Mouse (Mus musculus): Measurements from ENCODE around the gene Olfm2.

Gene Olfm2

DNA sequence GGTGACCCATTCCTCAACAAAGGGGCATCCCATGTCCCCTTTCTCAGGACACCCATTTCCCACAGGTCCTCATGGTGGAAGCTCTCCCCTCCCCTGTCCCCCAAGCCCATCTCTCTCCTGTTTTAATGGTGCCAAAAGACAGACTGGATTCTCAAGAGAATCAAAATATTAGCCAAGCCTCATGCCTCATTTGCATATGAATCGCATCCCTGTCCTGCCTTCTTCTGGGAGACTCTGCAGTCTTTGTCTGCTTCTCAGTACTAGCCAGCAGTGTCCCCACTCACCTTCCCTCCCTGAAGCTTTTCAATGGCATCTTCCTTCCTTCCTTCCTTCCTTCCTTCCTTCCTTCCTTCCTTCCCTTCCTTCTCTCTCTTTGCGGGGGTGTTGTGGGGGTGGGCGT lies 1.5 kb upstream of the Olfm2 start:
- in situ Hi-C loops (cut with MboI, MseI), result no loop called here

DNA sequence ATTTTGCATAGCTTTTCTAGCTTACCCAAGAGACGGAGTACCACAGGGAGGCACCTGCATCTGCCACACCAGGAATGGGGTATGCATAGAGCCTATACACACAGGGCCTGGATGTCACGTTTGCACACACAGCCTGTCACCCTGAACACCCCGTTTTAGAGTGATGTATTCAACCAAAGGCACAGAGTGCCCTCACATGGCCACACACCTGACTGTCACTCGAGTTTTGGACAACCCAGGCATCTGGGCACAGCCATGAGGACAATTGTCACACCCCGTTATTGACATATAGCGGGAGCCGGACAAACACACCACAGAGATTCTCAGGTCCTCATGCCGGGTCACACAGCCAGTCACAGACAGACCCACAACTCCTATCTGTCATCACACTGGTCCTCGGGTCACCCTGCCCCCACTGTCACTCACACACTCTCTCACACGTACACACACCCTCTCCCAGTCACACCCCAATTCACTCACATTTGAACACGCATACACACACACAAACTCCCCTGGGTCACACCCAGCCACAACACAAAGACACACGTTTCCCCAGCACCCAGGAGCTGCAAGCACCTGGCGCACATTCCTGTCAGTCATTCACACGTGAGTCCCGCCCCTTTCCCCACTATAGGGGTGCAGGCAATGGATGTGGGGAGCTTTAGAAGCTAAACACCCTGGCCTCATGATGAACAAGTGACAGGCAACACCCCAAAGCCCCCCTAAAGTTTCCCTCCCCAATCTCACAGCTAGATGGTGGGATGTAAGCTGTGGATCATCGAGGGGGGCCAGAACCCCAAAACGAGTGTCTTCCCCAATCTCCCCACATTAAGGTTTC lies 801 bp downstream of the Olfm2 start:
- in situ Hi-C loops (cut with MboI, MseI), result no loop called here

DNA sequence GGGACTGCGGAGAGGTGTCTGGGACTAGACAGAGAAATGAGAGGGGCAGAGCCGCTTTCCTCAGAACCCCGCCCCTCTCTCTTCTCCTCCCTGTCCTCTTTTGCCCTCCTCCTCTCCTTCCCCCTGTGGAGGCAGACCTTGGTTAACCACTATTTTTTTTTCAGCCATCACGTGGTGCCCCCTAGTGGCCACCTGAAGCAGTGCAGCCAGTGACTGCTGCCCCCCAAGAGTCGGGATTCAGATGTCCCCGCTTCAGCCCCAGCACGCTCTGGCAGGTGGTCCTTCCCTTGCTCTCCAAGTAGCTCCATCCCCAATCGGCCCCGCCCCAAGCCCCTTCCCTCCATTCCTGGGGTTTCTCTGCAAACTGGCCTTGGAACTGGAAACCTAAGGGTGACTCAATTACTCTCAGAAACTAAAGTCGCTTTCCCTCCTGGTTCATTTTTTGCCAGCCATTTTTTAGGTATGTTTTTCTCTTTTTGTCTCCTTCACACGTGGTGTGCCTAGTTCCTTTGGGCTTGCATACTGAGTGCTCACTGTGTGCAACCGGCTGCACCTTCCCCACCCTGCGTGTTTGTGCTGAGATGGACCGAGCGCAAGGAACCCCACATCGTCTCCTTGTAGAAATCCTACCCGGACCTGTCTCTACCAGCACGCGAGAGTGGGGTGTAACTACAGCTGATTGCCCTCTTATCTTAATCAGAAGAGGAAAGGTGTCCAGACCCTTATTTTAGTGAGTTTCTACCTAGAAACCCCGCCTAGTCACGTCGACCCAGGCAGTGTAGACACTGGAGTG lies 2.0 kb downstream of the Olfm2 start:
- in situ Hi-C loops (cut with MboI, MseI), result no loop called here

DNA sequence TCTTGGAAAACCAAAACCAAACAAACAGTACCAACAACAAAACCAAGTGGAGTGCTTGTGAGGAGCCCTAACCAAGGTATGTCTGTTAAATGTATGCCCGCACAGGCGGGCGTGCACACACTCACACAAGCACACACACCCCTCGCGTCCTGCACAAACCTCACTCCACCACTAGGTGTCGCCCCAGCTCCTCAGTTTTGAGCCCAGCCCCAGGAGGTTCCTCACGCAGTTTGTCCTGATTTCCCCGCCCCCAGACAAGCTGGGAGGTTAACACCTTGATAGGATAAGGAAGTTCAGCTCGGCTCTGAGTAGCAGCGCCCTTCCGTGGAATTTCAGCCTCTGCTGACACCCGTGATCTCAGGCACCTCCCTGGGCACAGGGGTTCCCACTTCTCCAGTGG lies 5.7 kb downstream of the Olfm2 start:
- in situ Hi-C loops (cut with MboI, MseI), result no loop called here

DNA sequence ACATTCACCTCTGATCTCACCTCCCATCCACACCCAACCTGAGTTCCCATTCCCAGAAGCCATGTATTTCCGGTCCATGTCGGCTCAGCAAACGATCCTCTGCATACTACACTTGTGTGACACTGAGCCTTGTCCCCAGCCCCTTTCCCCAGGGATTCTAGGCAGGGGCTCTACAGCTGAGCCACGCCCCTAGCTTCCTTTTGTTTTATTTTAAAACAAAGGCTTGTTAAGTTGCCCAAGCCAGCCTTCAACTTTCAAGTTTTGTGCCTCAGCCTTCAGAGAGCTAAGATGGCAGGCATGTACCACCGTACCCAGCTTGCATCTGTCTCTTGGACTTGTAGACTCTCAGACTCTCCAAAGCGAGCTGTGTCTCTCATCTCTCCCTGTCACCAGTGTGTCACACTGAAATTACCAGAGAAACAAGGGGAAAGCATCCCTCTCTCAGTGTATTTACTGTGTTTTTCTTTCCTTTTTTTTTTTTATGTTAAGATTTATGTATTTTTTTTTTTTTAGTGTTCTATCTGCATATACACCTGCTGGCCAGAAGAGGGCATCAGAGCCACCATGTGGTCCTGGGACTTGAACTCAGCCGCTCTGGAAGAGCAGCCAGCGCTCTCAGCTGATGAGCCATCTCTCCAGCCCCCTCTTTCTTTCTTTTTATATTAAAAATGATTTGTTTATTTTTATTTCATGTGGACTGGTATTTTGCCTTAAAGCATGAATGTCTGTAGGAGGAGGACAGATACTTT lies 7.7 kb downstream of the Olfm2 start:
- in situ Hi-C loops (cut with MboI, MseI), result no loop called here

DNA sequence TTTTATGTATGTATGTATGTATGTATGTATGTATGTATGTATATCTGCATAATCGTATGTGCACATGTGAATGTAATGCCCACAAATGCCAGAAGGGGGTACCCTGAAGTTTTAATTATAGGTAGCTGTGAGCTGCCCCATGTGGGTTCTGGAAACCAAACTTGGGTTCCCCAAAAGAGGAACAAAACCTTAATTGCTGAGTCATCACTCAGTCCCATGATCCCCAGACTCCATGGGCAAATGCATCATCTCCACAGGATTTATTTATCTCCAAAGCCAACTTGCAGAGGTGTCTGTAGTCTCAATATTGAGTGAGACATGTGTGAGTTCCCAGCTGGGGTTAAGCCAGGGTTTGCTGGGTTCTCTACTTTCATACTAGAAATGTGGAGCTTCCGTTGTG lies 8.9 kb downstream of the Olfm2 start:
- in situ Hi-C loops (cut with MboI, MseI), result no loop called here

DNA sequence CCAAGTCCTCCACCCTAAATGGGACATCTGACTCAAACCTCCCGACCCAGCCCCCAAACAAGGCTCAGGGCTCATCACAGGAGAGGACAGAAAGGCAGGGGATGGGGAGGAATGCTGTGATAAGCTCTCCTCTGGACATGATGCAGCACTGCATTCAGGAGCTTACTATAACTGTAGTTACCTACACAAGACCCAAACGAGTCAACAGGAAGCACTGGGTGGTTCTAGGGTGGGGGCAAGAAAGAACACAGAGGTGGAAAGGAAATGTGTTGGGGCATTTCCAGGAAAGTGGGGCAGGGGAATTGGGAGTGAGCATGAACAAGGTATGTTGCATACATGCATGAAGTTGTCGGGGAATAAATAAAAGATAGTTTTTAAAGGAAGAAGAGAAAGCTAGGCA lies 11.5 kb downstream of the Olfm2 start:
- in situ Hi-C loops (cut with MboI, MseI), result loop anchor here (5.0 kb wide), 1 partner anchor 77 kb away; no protein-coding TSS in a partner anchor

DNA sequence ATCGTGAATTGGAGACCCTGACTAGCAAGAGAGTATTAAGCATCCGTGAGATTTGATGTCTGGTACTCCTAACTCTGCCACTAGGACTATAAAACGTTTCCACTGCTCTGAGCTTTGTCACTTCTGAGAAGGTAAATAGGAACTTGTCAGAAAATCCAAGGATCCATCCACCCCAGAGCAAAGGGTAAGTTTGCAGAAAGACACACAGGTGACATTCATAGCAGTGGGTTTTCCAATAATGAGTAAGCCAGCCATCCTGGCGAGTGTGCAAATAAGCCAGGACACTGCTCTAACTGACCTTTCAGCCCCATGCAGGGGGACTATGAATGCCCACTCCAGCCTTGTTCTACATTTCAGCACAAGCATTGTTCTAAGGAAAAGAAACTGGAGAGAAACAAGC lies 14.4 kb downstream of the Olfm2 start:
- in situ Hi-C loops (cut with MboI, MseI), result loop anchor here (5.0 kb wide), 1 partner anchor 74 kb away; no protein-coding TSS in a partner anchor

DNA sequence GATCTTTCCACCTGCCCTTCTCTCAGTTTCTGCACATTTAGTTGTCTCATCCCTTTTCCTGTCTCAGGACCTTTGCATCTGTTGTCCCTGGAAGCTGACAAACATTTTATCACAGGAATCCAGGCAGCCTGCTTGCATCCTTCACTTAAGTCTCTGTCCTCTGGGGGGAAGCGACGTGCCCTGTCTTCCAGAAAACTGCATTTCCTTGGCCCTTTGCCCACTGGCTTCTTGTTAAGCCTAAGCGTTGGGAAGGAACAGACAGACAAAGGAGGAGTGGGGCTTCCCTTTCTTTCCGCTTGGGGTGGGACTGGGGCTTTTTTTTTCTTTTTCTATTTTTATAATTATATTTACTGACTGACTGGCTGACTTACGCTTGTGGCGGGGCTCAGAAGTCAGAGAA lies 16.7 kb downstream of the Olfm2 start:
- in situ Hi-C loops (cut with MboI, MseI), result loop anchor here (10.0 kb wide), 1 partner anchor 265 kb away; the partner anchor contains the start of gene Zfp26

DNA sequence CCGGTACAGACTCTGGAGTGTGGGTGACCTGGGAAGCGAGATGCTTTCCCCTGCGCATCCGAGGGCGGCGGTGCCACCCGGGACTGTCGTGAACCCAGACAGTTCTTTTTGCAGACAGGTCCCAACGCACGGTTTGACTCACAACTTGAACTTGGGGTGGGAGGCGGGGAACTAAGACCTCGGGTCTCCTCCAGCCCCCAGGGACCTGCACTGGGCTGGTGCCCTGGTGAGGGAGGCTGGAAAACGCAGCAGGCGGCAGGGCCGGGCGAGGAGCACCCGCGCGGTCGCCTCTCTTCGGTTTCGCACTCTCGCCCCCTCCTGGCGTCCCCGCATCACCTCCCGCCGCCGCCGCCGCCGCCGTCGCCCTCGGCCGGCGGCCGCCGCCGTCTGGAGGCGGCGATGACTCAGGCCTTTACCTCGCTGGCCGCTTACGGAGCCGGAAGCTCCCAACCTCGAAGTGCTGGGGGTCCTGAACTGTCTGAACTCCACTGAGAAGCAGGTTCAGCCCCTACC lies 18.5 kb downstream of the Olfm2 start:
- in situ Hi-C loops (cut with MboI, MseI), result loop anchor here (10.0 kb wide), 1 partner anchor 263 kb away; the partner anchor contains the start of gene Zfp26

DNA sequence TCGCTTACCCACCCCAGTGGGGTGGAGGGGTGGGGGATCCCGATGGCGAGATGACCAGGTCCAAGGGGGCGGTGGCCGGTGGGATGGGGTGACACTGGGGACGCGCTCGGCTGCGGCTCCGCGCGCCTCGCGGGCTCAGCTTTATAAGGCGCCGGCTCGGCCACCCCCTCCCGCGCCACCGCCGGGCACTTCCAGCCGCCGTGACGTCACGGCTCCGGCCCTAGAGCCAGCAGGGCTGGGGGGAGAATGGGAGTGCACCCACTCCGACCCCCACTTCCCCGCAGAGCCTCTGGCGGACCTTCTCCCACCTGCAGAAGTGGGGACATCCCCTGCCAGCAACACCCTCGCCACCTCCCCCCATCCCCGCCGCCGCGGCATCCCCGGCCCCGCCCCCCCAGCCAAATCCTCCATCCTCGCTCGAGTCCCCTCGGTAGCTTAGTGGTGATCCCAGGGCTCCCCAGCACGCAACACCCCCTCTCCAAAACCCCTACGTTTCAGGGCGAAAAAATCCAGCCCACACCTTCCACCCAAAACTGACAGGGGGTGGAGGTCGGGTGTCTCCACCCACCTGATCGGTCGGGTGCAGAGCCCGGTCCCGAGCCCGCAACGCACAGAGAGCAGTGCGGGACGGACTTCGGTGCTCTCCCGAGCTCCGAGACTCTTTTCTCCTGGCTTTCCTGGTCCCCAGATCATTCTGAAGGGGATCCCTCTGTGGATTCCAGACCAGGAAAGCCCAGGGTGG lies 19.1 kb downstream of the Olfm2 start:
- in situ Hi-C loops (cut with MboI, MseI), result loop anchor here (10.0 kb wide), 1 partner anchor 262 kb away; the partner anchor contains the start of gene Zfp26

DNA sequence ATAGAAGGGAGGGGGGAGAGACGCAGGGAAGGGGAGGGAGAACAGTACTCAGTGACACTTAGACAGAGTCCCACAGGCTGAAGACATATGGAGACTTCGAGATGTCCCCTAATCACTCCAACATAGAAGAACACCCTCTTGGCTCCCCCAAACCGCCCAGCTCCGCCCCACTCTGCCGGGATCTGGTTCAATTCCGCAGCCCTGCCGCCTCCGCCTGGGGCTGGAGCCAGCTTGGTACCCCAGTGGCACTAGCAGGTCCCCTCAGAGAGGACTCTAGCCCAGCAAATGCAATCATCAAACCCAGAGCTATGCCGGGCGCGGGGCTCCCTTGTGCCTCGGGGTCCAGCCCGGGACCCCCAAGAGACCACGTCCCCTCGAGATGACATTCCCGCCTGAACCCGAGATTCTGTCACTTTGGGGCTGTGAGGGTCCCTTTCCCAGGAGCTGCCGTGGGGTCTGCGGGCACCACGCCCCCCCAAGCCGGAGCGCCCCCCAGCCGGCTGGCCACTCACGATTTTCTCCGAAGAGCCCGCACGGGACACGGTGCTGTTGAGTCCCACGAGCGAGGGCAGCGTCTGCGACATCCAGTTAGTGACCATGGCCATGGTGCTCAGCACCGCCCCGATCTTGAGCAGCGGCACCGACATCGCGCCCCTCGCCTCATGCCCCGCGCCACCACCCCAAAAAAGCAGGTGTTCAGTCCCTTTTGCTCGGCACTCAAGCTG lies 19.9 kb downstream of the Olfm2 start:
- in situ Hi-C loops (cut with MboI, MseI), result loop anchor here (10.0 kb wide), 1 partner anchor 261 kb away; the partner anchor contains the start of gene Zfp26

DNA sequence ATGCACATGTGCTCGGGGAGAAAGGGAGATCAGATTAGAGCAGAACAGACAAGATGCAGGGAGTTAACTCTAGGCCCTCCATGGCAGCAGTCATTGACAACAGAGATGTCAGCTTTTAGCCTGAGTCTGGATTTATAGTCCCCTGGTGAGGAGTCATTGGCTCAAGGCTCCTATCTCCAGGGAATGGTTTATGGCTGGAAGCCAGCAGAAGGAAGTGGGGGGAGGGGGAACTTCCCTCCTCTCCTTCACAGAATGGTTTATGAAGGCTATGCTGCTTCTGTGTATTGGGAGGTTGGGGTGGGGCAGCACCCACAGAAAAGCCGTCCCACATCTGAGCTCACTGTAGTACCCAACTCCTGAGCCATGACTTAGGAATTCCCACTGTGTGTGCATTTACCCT lies 24.6 kb downstream of the Olfm2 start:
- in situ Hi-C loops (cut with MboI, MseI), result loop anchor here (10.0 kb wide), 1 partner anchor 257 kb away; the partner anchor contains the start of gene Zfp26

DNA sequence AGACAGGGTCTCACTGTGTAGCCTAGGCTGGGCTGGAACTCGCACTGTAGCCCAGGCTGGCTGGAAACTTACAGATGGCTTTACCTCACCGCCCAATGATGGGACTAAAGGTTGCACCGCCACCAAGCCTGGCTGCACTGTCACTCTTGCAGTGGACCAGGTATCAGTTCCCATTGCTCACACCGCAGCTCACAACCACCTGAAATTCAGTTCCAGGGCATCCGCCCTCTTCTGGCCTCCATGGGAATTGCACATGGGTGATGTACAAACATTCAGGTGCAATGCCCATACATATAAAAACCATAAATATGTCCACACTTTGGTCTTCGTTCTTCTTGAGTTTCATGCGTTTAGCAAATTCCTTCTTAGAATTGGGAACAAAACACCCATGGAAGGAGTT lies 30.8 kb downstream of the Olfm2 start:
- in situ Hi-C loops (cut with MboI, MseI), result no loop called here

DNA sequence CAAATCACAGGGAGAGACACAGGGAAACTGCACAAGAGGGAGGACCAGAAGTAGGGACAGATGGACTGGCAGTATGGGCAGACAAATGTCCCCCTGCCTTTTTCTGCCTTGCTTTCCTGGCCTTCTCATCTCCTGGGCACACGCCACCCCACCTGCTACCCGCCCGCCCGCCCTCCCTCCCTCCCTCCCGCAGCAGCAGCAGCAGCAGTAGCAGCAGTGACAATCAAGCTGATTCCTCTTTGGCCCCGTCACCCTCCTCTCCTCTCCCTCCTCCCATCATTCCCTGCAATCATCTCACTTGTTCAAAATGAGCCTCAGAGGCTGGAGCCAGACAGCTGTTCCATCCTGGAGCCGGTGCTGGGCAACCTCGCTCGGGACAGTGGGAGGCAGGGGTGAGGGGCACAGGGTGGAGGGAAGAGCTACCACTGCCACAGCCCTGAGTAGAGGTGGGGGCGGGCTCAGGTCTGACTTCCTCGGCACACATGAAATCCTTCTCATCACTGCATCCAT lies 32.6 kb downstream of the Olfm2 start:
- in situ Hi-C loops (cut with MboI, MseI), result no loop called here

DNA sequence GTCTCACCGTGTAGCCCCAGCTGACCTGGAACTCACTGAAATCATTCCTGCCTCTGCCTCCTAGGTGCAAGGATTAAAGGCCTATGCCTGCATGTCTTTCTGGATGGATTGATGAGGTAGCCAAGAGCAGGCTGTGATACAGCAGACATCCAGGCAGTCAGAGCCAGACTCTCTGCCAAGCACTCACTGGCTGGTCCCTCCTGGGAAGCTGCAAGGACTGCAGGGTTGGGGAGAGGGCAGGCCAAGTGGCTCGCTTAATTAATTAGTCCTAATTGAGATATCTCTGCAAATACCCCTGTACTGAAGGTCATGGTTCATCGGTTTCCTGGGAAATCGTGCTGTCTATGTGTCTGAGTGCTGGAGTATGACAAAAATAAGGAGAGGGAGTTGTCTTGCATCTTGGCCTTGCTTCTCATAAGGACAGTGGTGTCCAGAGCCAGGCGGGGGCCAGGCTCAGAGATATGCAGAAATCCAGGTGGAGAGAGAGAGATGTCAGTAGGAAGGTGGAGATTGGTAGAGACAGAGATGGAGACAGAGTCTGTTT lies 33.1 kb downstream of the Olfm2 start:
- in situ Hi-C loops (cut with MboI, MseI), result no loop called here

DNA sequence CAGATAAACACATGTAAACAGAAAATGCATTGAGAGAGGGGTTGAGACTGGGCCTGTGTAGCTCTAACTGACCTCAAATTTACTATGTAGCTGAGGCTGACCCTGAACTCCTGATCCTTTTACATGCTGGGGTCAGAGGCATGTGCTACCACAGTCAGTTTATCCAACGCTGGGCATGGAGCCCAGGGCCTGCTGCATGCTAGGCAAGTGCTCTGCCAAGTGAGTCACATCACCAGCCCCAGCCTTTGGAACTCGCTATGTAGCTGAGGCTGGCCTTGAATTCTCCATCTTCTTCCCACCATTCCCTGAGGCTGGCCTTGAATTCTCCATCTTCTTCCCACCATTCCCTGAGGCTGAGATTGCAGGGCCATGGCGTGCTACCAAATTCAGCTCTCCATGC lies 35.7 kb downstream of the Olfm2 start:
- in situ Hi-C loops (cut with MboI, MseI), result no loop called here

DNA sequence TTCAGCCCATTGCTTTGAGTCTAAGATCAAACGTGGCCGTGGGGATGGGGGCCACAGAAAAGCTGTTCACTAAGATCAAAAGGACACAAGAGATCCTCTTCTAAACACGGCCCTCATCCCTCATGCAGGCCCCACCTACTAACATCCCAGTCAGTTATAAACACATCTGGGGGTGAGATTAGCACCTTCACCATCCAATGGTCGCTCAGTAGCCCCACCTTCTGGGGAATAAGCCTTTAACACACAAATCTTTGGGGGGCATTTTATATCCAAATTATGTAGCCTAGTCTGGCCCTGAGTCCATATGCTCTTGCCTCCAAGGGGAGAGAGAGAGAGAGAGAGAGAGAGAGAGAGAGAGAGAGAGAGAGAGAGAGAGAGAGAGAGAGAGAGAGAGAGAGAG lies 40.2 kb downstream of the Olfm2 start:
- in situ Hi-C loops (cut with MboI, MseI), result no loop called here

DNA sequence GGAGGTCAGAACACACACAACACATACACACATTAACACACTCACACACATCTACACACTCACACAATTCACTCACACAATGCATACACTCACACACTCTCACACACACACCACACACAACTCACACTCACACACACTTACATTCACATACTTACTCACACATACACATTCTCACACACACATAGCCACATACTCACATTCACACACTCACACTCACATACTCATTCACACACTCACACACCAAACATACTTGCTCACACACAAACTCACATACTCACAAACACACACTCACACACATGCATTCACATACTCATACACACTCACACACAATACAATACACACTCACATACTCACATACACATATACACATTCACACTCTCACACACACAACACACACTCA lies 40.7 kb downstream of the Olfm2 start:
- in situ Hi-C loops (cut with MboI, MseI), result no loop called here
